Mouse (Mus musculus) gastrocnemius, postnatal 14 days (tissue): ENCODE data around the gene Bpi. TPM values are rescaled to one million over a fixed set of nuclear protein-coding genes. Genes with fewer than 3 reads are reported as not detected.

ENCODE experiments used
- DNase-seq: peaks from one replicate; pipeline ENCODE4 v3.0.0; 2021; ENCODE audit warnings: mixed read lengths
- intact Hi-C: fragments of 180-260 bp; cut with DNase I; formaldehyde crosslinking; loops from one replicate; pipeline ENCODE4 v1.15.1; 2025; ENCODE audit warnings: low total_unique reads
- total RNA-seq, 2 experiments: library from RNA; stranded (reverse); gene quantifications; 2 replicates each; pipeline ENCODE4 v1.2.3; 2021

The Bpi gene
- total RNA-seq, 2 experiments from 2014 or later, result not detected

GRCm38 (mm10) chr2:158238101-158238500 lies 19.8 kb upstream of the Bpi start:
- intact Hi-C loops, result no loop called here
- DNase-seq, result no peak

GRCm38 (mm10) chr2:158241126-158241738 lies 16.7 kb upstream of the Bpi start:
- no peak for DNase-seq
- intact Hi-C loops, result no loop called here

GRCm38 (mm10) chr2:158242170-158242896 lies 15.6 kb upstream of the Bpi start:
- intact Hi-C loops, result no loop called here
- peak; percentile 63 for DNase-seq

GRCm38 (mm10) chr2:158243129-158243870 lies 14.6 kb upstream of the Bpi start:
- intact Hi-C loops, result no loop called here
- DNase-seq, result peak; percentile 62

- no peak for DNase-seq
- intact Hi-C loops, result no loop called here
These were observed 12.6 kb upstream of the Bpi start for GRCm38 (mm10) chr2:158245072-158245817.

GRCm38 (mm10) chr2:158247852-158248251 lies 10.0 kb upstream of the Bpi start:
- DNase-seq, result no peak
- intact Hi-C loops, result no loop called here

- intact Hi-C loops, result no loop called here
- peak; percentile 78 for DNase-seq
These were observed 9.6 kb upstream of the Bpi start for GRCm38 (mm10) chr2:158248318-158248717.

GRCm38 (mm10) chr2:158250558-158250957 lies 7.3 kb upstream of the Bpi start:
- no peak for DNase-seq
- intact Hi-C loops, result no loop called here

GRCm38 (mm10) chr2:158253806-158254205 lies 4.1 kb upstream of the Bpi start:
- no peak for DNase-seq
- intact Hi-C loops, result no loop called here

- intact Hi-C loops, result no loop called here
- peak; percentile 48 for DNase-seq
These were observed 1.0 kb upstream of the Bpi start for GRCm38 (mm10) chr2:158256894-158257293.

- intact Hi-C loops, result no loop called here
- DNase-seq, result peak; percentile 70
These were observed 887 bp downstream of the Bpi start for GRCm38 (mm10) chr2:158258781-158259180.

- intact Hi-C loops, result no loop called here
- DNase-seq, result no peak
These were observed 1.6 kb downstream of the Bpi start for GRCm38 (mm10) chr2:158259498-158259897.

- no peak for DNase-seq
- intact Hi-C loops, result no loop called here
These were observed 7.0 kb downstream of the Bpi start for GRCm38 (mm10) chr2:158264877-158265276.

GRCm38 (mm10) chr2:158270017-158270416 lies 12.1 kb downstream of the Bpi start:
- intact Hi-C loops, result no loop called here
- no peak for DNase-seq

GRCm38 (mm10) chr2:158273646-158274045 lies 15.8 kb downstream of the Bpi start:
- no peak for DNase-seq
- intact Hi-C loops, result no loop called here

- DNase-seq, result no peak
- intact Hi-C loops, result no loop called here
These were observed 17.5 kb downstream of the Bpi start for GRCm38 (mm10) chr2:158275349-158275748.

GRCm38 (mm10) chr2:158275811-158276210 lies 17.9 kb downstream of the Bpi start:
- intact Hi-C loops, result no loop called here
- DNase-seq, result no peak

- no peak for DNase-seq
- intact Hi-C loops, result no loop called here
These were observed 18.6 kb downstream of the Bpi start for GRCm38 (mm10) chr2:158276451-158276850.

GRCm38 (mm10) chr2:158276878-158277277 lies 19.0 kb downstream of the Bpi start:
- intact Hi-C loops, result no loop called here
- DNase-seq, result no peak

GRCm38 (mm10) chr2:158279656-158280055 lies 21.8 kb downstream of the Bpi start:
- DNase-seq, result no peak
- intact Hi-C loops, result loop anchor here (5.0 kb wide), 1 partner anchor 63 kb away; no protein-coding TSS in a partner anchor
